Mouse (Mus musculus) testis, adult 2 months (tissue): ENCODE data around the gene Cdh22. TPM values are rescaled to one million over a fixed set of nuclear protein-coding genes. Genes with fewer than 3 reads are reported as not detected.
A peak's percentile ranks its signal among the peaks of the same experiment; 100 is the strongest.

Experiments
- H3K27ac ChIP-seq: fragments of 200-500 bp; 2 replicates; pipeline ENCODE4 v1.5.1; 2012; ENCODE audit warnings: low read depth, low read length; ENCODE audit not compliant: control insufficient read depth, insufficient read depth
- H3K27me3 ChIP-seq: fragments of 200-500 bp; 2 replicates; pipeline ENCODE4 v1.6.1; 2012; ENCODE audit warnings: mild to moderate bottlenecking, low read length, moderate library complexity; ENCODE audit not compliant: control insufficient read depth, insufficient read depth
- H3K36me3 ChIP-seq: fragments of 200-500 bp; 2 replicates; pipeline ENCODE4 v1.6.1; 2012; ENCODE audit warnings: mild to moderate bottlenecking, low read length; ENCODE audit not compliant: control insufficient read depth, insufficient read depth
- H3K4me1 ChIP-seq: fragments of 200-500 bp; 2 replicates; pipeline ENCODE4 v1.6.1; 2012; ENCODE audit warnings: low read length; ENCODE audit not compliant: control insufficient read depth, insufficient read depth
- H3K4me3 ChIP-seq: fragments of 200-500 bp; 2 replicates; pipeline ENCODE4 v1.5.1; 2012; ENCODE audit warnings: low read depth, mild to moderate bottlenecking, low read length, moderate library complexity, mixed read lengths; ENCODE audit not compliant: control insufficient read depth
- CTCF ChIP-seq: fragments of 200-500 bp; IDR thresholded peaks from 2 replicates; pipeline ENCODE4 v1.5.1; 2012; ENCODE audit warnings: low read depth, mild to moderate bottlenecking, inconsistent platforms, low read length, moderate library complexity; ENCODE audit not compliant: control insufficient read depth, insufficient read depth, insufficient replicate concordance
- POLR2A ChIP-seq: fragments of 200-500 bp; IDR thresholded peaks from 2 replicates; pipeline ENCODE4 v1.6.1; 2012; ENCODE audit warnings: low read depth, mild to moderate bottlenecking, inconsistent platforms, low read length, moderate library complexity; ENCODE audit not compliant: control insufficient read depth
- polyA plus RNA-seq: library from polyadenylated mRNA; depleted of rRNA; stranded (reverse); fragments of >200 nt; gene quantifications from 2 replicates; pipeline ENCODE4 v1.2.3, GENCODE M21; 2012

The Cdh22 gene
- polyA plus RNA-seq, 1 experiment = 0.37 TPM

DNA sequence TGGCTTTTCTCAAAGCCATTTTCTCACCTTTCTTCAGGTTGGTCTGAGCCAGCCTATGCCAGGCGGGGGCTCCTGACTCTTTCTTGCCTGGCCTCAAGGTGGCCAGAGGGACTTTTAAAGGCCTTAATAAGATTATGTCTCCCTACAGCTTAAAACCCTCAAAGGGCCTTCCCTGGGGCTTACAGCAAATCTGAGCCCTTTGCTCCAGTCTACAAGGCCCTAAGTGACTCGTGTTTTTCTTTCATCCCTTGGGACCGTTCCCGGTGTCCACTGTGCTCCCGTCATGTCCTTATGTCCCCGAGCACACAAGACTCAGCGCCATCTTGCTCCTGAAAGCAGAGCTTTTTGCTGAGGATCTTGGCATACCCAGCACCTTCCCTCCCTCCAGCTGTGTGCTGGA is 153.4 kb downstream of the Cdh22 start:
- H3K27me3 ChIP-seq = no peaks in the 10 kb centered on the region

DNA sequence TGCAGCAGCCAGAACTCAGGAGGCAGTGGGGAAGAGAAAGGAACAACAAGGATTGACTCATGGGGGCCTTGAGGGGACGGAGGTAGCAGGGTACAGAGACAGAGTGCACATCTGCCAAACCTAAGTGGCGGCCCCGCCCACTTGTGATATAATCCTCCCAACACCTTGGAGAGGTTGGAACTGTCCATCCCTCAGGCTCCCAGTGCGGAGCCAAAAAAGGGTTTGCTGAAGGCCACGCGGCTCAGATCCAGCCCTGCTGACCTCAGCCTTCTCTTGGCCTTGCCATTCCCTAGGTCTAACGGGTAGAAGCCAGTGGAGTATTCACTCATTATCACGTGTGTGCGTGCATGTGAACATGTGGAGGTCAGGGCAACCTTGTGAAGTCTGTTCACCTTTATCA is 154.0 kb downstream of the Cdh22 start:
- no peaks in the 10 kb centered on the region for H3K27me3 ChIP-seq

More for the DNA sequence above, 153.4 kb downstream of the Cdh22 start:
- no peak overlapping the region for H3K27ac ChIP-seq
- no peaks in the 10 kb centered on the region for H3K4me1 ChIP-seq
- TF ChIP-seq CTCF (no peak), POLR2A (no peak)
- H3K36me3 ChIP-seq = no peaks in the 10 kb centered on the region
- H3K4me3 ChIP-seq = no peak overlapping the region

DNA sequence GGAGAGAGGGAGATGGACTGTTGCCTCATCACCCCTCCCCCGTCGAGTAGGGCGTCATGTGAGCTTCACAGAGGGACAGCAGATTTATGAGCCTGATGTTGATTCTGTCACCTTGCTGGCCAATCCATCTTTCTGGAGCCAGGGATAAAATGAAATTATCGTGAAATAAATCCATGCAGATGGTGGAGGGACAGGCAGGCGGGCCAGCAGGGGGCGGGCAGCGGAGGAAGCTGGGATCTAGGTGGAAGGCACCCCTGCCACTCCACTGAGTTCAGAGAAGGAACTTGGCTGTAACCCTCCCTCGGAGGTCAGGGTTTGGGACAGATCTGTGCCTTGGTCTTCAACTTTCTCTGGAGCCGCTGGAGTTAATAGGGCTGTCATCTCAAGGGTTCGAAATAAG is 156.0 kb downstream of the Cdh22 start:
- H3K36me3 ChIP-seq = no peaks in the 10 kb centered on the region
- no peak overlapping the region for H3K27ac ChIP-seq
- H3K4me3 ChIP-seq = no peak overlapping the region
- H3K4me1 ChIP-seq = no peaks in the 10 kb centered on the region
- H3K27me3 ChIP-seq = no peaks in the 10 kb centered on the region
- TF ChIP-seq CTCF (no peak), POLR2A (no peak)

More for the DNA sequence above, 154.0 kb downstream of the Cdh22 start:
- Histone ChIP-seq H3K27ac (no peak overlapping the region), H3K36me3 (no peaks in the 10 kb centered on the region), H3K4me1 (no peaks in the 10 kb centered on the region), H3K4me3 (no peak overlapping the region)
- no peak for TF ChIP-seq POLR2A
- TF ChIP-seq CTCF = no peak

DNA sequence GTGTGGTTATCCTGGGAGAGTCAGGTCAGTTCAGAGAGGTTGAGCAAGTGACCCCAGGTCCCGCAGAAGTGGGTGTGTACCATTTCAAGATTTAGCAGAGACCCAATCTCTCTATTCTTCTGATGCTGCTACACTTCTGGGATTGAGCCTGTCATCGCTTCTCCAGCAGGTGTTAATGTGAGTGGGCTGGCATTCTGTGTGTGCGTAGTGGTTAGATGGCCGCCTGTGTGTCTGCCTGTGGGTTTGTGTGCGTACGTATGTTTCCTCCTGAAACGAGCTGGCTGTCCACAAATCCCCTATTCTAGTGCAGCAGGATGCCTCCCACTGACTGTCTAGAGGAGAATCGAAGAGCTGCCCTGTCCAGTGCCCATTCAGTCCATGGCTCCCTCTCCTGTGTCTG is 156.6 kb downstream of the Cdh22 start:
- H3K27ac ChIP-seq = no peak overlapping the region
- no peak overlapping the region for H3K4me3 ChIP-seq
- no peaks in the 10 kb centered on the region for H3K4me1 ChIP-seq
- no peaks in the 10 kb centered on the region for H3K36me3 ChIP-seq
- no peak for TF ChIP-seq CTCF
- no peak for TF ChIP-seq POLR2A
- no peaks in the 10 kb centered on the region for H3K27me3 ChIP-seq

DNA sequence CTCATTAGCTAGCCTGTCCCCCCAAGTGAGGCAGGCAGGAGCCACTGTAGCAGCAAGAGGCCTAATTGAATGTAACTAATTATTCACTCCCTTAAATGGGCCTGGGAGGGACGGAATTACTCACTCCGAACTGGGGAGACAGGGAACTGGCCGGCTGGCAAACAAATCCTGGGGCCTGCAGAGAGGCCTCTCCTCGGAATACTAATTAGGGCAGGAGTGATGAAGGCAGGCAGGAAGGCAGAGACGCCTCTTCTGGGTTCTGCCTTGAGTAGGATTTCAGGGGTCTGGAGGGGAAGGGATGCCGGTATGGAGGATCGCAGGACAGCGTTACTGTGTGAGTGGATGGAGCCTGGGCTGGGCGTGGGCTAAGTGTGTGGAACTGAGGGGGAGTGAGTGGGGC is 157.6 kb downstream of the Cdh22 start:
- H3K4me1 ChIP-seq = no peaks in the 10 kb centered on the region
- H3K36me3 ChIP-seq = no peaks in the 10 kb centered on the region
- TF ChIP-seq CTCF (no peak), POLR2A (no peak)
- H3K27me3 ChIP-seq = no peaks in the 10 kb centered on the region
- no peak overlapping the region for H3K27ac ChIP-seq
- H3K4me3 ChIP-seq = no peak overlapping the region

DNA sequence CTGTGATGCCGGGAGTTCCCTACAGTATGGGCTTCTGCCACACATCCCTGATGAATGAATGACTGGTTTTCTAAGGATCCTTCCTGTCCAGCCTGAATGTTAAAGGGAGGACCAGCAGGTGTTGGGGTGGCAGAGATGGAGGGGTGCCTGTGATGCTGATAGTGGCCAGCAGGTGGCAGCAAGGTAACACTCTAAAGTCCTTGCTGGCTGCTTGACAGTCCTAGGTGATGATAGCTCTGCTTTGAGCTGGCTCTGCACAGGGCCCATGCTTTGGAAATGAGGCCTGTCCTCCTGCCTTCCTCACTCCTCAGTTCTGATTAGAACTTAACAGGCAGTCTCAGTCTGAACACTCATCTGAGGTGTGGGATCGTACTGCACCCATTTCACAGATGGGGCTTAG is 159.7 kb downstream of the Cdh22 start:
- no peak overlapping the region for H3K27ac ChIP-seq
- peaks cover 2% of the 10 kb centered on the region; the same call in 1 of the 2 replicates for H3K4me1 ChIP-seq
- TF ChIP-seq CTCF (peak; percentile 96; the same call in 1 of the 2 replicates), POLR2A (no peak)
- no peaks in the 10 kb centered on the region for H3K27me3 ChIP-seq
- H3K4me3 ChIP-seq = no peak overlapping the region
- no peaks in the 10 kb centered on the region for H3K36me3 ChIP-seq

DNA sequence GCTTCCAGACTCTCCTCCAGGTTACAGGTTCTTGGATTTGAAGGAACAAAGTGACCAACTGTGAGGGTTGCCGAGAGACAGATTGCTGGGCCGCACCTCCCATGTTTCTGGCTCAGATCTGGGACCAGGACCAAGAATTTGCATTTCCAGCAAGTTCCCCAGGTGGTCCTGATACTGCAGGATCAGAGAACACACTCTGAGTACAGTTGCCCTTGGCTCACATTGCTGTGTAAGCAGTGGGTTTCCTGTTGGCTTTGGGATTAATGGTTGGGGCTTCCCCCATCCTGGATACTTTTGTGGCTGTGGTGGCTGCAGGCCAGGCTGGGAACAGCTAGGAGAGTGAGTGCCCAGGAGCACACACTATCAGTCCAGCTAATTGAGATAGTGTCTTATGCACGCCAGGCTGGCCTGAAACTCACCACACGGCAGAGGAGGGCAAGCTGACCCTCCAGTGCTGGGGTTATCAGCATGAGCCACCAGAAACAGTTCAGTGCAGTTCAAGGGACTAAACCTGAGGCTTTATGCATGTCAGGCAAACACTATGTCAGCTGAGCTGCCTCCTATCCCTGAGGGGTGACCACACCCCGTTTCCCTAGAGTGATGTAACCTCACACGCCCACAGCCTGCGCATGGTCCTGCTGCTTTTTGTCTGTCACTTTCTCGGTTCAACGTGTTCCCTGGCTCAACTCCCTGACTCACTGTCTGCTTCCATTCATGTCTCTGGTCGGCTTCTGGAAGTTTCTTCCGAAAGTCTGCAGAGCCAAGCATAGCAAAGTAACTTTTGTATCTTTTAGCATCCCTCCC is 160.4 kb downstream of the Cdh22 start:
- H3K36me3 ChIP-seq = no peaks in the 10 kb centered on the region
- no peak overlapping the region for H3K4me3 ChIP-seq
- no peak for TF ChIP-seq CTCF
- TF ChIP-seq POLR2A = no peak
- peaks cover 2% of the 10 kb centered on the region; the same call in 1 of the 2 replicates for H3K4me1 ChIP-seq
- no peak overlapping the region for H3K27ac ChIP-seq
- no peaks in the 10 kb centered on the region for H3K27me3 ChIP-seq
